Mouse (Mus musculus) right cerebral cortex, postnatal 36 days (tissue): ENCODE data around the gene Atl2.

Experiments used
- DNase-seq, 2 experiments: peaks; one replicate each; pipeline ENCODE4 v3.0.0; 2022; ENCODE audit warnings: low spot score in 2 of 2, mixed read lengths in 1 of 2

The Atl2 gene

DNA sequence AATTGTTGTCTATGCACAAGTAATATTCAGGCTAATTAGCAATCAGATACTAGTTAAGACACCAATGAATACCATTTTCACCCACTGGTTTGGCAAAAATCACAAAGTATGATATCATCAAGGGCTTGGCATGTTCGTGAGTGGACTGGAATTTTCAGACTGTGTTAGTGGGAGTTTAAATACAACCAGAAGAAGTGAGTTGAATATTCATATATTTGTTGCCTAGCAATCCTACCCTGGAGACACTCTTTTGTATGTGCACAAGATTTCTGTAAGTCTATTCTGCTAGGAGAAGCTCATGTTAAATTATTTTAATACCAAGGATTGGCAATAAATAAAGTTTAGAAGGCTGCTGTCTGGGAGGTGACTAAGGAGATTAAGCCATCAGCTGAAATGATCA is 71.5 kb downstream of the Atl2 start:
- DNase-seq = no peak

DNA sequence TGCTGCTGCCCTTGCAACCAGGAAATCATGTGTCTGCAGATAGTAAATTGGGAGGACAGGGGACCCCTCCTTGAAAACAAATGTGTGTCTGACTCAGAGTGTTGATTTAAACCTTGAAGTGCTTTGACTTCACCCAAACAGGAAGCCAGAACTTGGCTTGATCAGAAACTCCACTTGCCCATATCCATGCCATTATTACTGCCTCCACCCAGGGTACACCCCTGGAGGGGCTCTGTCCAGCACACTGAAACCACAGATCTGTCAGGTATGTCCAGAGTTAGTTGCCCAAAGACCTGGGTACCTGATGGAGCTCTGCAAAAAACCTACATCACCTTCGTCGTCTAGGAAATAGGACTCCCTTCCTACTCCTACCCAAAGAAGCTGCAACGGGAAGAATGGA is 77.0 kb downstream of the Atl2 start:
- DNase-seq = no peak

DNA sequence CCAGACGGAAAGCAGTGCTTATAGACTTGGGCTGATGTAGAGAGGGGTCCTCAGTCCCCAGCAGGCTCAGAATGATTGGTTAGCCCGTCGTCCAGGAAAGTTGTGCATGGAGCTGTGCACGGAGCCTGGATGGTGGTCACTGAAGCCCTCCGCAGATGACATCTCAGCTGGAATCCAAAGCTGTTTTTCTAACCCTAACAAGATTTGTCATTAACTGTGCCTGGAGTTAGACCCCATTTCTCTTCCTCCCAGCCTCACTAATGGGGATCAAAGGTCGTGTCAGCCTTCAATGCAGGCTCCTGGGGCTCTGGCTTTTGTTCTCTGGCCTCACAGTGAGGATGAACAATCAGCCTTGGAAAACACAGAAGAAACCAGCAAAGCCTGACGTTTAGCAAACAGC is 77.9 kb downstream of the Atl2 start:
- DNase-seq = no peak

DNA sequence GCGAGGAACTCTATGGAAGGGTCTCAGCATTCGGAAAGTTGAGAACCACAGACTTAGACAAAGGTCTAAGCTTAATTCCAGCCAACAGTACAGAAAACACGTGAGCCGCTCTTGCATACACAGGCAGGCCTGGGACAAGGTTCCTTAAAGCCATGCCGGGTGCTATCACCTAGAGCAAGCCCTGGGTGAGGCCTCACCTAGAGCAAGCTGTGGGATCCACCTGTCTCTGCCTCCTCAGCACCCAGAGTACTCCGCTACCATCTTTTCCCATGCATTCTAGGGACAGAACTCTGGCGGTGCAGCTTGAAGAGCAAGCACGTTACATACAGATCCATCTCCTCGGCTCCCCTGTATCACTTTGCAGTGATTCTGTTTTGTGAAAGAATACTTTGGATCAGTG is 78.4 kb downstream of the Atl2 start:
- DNase-seq = no peak

DNA sequence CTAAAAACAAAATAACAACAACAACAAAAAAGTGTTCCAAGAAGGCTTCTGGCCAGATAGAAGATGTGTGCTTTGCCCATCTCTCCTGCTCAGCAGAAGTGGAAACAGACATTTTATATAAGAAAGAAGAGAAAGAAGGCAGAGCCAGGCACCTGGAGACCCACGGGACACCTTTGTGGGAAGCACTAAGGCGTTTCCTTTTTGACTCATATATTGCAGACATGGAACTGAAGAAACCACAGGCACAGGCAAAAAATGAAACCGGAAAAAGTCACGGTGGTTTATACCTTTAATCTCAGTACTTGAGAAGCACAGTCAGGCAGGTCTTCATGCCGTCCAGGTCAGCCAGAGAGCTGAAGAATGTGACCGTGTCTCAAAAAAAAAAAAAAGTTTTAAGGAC is 79.0 kb downstream of the Atl2 start:
- DNase-seq = no peak

DNA sequence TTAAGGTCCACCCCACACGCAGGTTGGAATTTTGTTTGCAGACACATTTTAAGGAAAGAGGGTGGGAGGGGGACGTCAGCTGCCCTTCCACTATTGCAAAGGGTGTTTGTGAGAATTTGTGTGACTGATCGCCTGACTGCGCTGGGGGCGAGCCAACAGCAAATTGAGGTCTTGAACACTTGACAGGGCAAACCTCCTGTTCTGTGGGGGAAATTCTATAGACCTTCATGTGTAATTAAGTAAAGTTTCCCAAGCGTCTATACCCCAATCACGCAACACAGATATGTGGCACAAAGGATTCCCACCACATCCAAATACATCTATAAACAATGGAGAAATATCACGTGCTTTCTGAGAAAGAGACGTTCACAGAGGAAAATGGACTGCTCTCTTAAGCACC is 85.5 kb downstream of the Atl2 start:
- no peak for DNase-seq

DNA sequence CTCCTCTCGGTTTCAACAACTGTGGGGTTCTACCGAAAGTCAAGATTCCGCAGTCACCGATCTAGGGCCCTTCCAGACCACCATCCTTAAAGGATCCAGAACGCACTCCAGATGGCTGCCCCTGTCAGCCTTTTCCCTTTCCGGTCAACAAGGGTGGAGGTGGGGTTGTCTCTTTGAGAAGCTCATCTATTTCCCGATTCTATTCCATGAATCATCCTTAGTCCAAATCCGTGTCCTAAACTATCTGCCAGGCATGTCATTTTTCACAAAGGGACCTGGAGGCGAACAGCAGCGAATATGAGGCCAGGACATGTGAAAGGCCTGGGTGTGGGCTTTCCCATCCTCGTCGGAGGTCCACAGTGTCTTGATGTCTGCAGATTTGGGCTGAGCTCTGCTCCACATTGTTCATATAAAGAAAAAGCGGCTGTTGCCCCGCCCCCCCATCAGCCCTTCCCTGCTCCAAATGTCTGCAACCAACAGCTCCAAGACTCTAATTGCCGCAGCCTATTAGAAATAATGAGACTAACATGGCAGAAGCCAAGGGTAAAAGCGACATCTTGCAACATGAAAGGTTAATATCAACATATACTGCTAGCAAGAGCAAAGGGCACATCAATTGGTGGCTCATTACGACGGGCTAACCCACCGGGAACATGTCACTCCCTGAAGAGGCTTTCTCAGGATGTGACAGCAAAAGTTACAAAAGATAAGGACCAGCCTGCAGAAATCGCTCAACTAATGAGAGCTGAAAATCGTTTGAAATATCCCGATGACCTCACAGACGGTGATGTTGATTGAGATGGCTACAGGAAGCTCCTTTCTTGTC is 86.2 kb downstream of the Atl2 start:
- no peak for DNase-seq

DNA sequence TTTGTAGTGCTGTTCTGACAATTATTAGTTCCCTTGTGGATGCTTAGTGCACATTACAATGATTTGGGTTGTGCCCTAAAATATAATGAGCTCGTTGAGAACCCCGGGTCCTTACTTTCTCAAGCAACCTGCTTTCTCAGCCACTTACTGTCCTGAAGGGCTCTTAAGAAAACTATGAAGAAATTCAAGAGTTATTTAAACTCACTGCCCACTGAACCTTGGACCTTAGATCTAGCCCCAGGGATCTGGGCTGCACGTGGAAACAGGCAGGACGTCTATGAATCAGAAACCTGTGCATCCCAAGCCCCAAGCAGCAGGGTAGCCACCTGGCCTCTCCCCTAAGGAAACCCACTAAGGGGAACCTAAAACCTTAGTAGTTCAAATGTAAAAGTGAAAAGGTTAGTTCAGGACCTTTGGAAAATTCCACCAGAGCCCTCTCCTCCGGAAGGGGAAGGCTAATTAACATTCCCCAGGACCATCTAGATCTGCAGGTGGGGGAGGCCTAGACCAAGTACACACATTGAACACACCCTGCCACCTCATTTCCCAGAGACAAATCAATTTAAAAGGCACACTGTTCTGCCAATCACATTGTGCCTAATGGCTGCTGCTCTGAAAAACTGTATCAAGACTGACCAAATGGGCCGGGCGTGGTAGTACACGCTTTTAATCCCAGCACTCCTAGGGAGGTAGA is 88.5 kb downstream of the Atl2 start:
- no peak for DNase-seq

DNA sequence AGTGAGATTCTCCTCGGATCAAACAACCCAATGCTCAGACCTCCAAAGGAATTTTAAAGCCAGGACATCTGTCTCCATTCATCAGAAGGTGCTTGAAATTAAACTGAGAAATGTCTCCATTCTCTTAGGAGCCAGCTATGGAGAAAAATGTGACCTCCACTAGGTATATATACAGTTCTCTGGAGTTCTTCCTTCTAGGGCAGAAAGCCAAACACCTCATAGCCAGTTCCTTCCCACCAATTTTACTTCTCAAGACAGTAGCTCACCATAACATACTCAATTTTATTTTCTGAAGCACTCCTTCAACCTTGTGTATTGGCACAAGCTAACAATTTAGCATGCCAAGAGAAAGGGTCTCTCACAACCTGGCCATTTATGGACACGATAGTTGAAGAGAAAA is 91.2 kb downstream of the Atl2 start:
- no peak for DNase-seq

DNA sequence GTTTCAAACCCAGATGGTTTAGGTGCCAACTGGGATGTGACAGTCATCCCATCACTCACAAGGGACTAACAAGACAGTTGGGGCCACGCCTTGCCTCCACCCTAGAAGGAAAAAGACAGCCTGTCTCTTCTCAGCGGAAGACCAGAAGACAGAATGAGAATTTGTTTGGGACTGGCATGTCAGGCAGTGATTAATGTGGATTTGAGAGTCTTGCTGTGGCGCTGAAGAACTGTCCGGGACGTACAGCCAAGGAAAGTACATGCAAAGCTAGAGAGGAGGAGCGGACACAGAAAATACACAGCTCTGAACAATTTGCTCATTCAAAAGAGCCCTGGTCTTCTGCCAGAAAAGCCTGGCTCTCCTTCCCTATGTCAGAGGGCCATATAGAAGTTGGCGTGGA is 93.9 kb downstream of the Atl2 start:
- DNase-seq = no peak

DNA sequence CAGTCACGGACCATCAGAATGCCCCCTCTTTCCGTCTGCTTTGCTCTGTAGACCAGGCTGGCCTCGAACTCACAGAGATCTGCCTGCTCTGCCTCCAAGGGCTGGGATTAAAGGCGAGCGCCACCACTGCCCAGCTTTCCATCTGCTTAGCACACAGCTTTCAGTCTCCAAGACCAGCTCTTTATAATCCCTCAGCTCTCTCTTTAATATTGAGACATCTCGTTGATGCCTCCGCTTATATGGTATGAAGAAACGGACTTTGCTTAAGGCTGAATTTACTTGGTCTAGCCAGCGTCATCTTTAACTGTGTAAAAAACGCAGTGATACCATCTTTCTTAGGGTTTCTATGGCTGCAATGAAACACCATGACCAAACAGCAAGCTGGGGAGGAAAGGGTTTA is 97.1 kb downstream of the Atl2 start:
- no peak for DNase-seq
